Mouse (Mus musculus): Measurements from ENCODE around the gene Zfp638. TPM values are rescaled to one million over a fixed set of nuclear protein-coding genes. Genes with fewer than 3 reads are reported as not detected.
A peak's percentile ranks its signal among the peaks of the same experiment; 100 is the strongest.

The Zfp638 gene
- polyA plus RNA-seq, 1 experiment from 2014 or later = 49.0 TPM

DNA sequence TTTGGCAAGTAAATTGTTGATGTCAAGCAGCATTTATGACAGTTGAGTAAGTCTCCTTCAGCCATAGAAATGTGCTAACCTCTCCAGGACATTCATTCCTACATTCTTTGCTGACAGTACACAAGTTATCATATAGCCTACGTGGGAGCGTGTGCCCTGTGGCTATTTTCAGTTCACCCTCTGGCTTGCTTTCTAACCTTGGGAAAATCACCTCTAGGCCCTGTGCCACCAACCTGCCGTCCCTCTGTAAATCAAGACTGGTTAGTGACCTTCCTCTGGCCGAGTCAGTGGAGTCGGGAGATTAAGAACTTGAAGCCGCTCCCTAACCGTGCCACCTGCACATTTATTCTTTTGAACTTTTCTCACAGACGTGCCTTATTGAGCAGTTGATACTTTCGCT, 6.9 kb upstream of the Zfp638 start:
- Histone ChIP-seq H3K36me3 (ENCODE audit: insufficient read depth, low read length) (no peaks in the 10 kb centered on the region), H3K4me1 (replicated peaks; ENCODE audit: insufficient read depth, low read length) (no peaks in the 10 kb centered on the region), H3K4me2 (ENCODE audit: low read length) (no peak overlapping the region), H3K4me3 (replicated peaks; ENCODE audit: low read depth, low read length) (no peak overlapping the region), H3K9me3 (replicated peaks; ENCODE audit: low read length) (no peaks in the 10 kb centered on the region), H3K27me3 (ENCODE audit: insufficient read depth, low read length) (no peaks in the 10 kb centered on the region), H3K27ac (no peak overlapping the region), H3K9ac (ENCODE audit: low read depth, low read length) (no peak overlapping the region)
- ATAC-seq (replicated peaks; ENCODE audit: low FRiP score, low read depth) = no peak
- TF ChIP-seq CTCF (IDR thresholded peaks at IDR 0.05; ENCODE audit: low read depth) = no peak
- DNase-seq (ENCODE audit: low spot score) = no peak
- WGBS = 57% methylated on average over 9 of the region's 9 CpGs

DNA sequence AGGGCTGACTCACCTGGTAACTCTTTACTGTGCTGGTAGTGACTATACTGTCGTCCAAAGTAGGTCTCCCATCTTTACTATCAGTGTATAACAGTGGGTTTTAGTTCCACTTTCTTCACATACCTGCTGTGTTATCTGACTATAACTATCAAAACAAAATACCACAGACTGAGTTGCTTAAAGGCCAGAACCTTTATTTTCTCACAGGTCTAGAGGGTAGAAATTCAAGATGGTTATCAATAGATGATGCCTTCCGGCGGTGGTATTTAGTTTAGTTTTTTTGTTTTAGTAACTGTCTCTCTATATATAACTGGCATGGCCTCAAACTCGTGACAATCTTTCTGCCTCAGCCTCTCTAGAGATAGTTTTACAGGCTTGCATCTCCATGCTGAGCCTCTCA, 3.4 kb upstream of the Zfp638 start:
- 65% methylated on average over 4 of the region's 4 CpGs for WGBS
- Histone ChIP-seq H3K27ac (no peak overlapping the region), H3K4me3 (replicated peaks; ENCODE audit: low read depth, low read length) (no peak overlapping the region), H3K4me2 (ENCODE audit: low read length) (no peak overlapping the region), H3K36me3 (ENCODE audit: insufficient read depth, low read length) (no peaks in the 10 kb centered on the region), H3K27me3 (ENCODE audit: insufficient read depth, low read length) (no peaks in the 10 kb centered on the region), H3K9ac (ENCODE audit: low read depth, low read length) (no peak overlapping the region), H3K9me3 (replicated peaks; ENCODE audit: low read length) (no peaks in the 10 kb centered on the region), H3K4me1 (replicated peaks; ENCODE audit: insufficient read depth, low read length) (0 out of 2 replicates have a peak, but pooled peaks cover 4% of the 10 kb centered on the region)
- DNase-seq (ENCODE audit: low spot score) (no peak), ATAC-seq (replicated peaks; ENCODE audit: low FRiP score, low read depth) (no peak)
- no peak for TF ChIP-seq CTCF (IDR thresholded peaks at IDR 0.05; ENCODE audit: low read depth)

GRCm38 (mm10) chr6:83866423-83866822, 486 bp upstream of the Zfp638 start:
- peak overlapping the region; percentile 99 for H3K4me2 ChIP-seq (ENCODE audit: low read length)

DNA sequence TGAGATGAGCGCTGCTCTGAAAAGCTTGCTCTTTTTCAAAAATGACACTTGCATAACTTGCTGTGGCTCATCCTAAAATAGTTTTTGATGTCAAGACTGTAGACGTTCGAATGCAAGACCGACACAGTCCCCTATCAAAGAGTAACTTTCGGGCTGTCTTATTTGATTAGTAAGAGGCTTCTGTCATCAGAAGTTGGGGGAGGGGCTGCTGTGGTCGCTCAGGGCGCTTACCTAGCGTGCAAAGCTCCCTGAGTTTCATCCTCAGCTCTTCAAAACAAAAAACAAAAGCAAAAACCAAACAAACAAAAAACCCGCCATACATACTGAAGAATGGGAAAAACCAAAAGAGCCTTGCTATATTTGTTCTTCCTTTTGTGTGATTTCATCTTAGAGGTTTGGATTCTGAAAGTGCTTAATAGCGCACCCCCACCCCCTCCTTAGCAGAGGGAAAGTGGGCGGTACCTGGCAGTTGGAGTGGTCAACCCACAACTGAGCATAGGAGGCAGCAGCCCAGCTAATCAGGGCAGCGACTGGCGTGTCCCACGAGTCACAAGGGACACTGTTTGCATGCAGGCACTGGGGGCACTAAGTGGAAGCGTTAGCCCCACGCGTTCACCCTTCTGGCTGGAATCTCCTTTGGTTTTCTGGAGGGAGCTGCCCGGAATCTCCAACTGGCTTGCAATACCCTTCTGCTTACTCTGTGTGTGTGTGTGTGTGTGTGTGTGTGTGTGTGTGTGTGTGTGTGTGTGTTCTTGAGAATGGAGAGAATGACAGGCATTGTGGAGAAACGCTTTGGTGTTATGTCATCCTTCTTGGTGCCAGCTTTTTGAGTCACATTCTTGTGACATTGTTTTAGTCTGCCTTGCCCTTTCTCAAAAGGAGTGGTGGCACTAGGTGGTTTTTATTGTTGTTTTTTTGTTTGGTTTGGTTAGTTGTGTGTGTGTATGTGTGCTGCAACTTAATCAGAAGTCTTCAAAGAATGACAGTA, 983 bp downstream of the Zfp638 start:
- Histone ChIP-seq H3K4me2 (ENCODE audit: low read length) (peak overlapping the region; percentile 99), H3K27me3 (ENCODE audit: insufficient read depth, low read length) (no peaks in the 10 kb centered on the region), H3K4me1 (replicated peaks; ENCODE audit: insufficient read depth, low read length) (0 out of 2 replicates have a peak, but pooled peaks cover 4% of the 10 kb centered on the region), H3K27ac (no peak overlapping the region), H3K9me3 (replicated peaks; ENCODE audit: low read length) (no peaks in the 10 kb centered on the region), H3K9ac (ENCODE audit: low read depth, low read length) (peak overlapping the region; percentile 49; the same call in 1 of the 2 replicates), H3K4me3 (replicated peaks; ENCODE audit: low read depth, low read length) (peak overlapping the region; percentile 66), H3K36me3 (ENCODE audit: insufficient read depth, low read length) (no peaks in the 10 kb centered on the region)
- ATAC-seq (replicated peaks; ENCODE audit: low FRiP score, low read depth) (peak; percentile 61; the same call in 1 of the 2 replicates), DNase-seq (ENCODE audit: low spot score) (peak; percentile 60)
- WGBS = 2% methylated on average over 19 of the region's 19 CpGs
- TF ChIP-seq CTCF (IDR thresholded peaks at IDR 0.05; ENCODE audit: low read depth) = no peak

More at GRCm38 (mm10) chr6:83866423-83866822, 486 bp upstream of the Zfp638 start:
- no peak overlapping the region for H3K27ac ChIP-seq
- no peaks in the 10 kb centered on the region for H3K27me3 ChIP-seq (ENCODE audit: insufficient read depth, low read length)
- H3K9me3 ChIP-seq (replicated peaks; ENCODE audit: low read length) = no peaks in the 10 kb centered on the region
- H3K9ac ChIP-seq (ENCODE audit: low read depth, low read length) = no peak overlapping the region
- ATAC-seq (replicated peaks; ENCODE audit: low FRiP score, low read depth) = no peak
- H3K4me3 ChIP-seq (replicated peaks; ENCODE audit: low read depth, low read length) = peak overlapping the region; percentile 66; the same call in 1 of the 2 replicates
- TF ChIP-seq CTCF (IDR thresholded peaks at IDR 0.05; ENCODE audit: low read depth) = no peak
- DNase-seq (ENCODE audit: low spot score) = peak; percentile 13
- 0 out of 2 replicates have a peak, but pooled peaks cover 4% of the 10 kb centered on the region for H3K4me1 ChIP-seq (replicated peaks; ENCODE audit: insufficient read depth, low read length)
- WGBS = 27% methylated on average over 4 of the region's 4 CpGs
- no peaks in the 10 kb centered on the region for H3K36me3 ChIP-seq (ENCODE audit: insufficient read depth, low read length)

DNA sequence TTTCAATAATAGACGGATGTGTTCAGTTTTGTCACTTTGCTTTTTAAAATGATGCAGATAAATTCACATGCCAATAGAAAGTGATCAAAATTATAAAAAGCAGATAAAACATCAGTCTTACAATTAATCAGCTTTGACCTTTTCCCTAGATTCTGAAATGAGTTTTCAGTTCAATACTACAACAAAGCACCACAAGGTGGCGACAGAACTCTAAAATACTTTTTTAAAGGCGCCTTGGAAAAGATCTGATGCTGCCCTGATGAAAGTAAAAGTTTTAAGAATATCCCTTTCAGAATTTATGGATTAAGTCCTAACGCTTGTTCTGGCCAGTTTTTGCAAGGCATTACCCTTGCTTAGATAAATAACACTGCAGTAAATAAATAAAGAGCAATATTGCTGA, 12.9 kb downstream of the Zfp638 start:
- H3K4me2 ChIP-seq (ENCODE audit: low read length) = 0 out of 2 replicates have a peak overlapping the region, but pooled peaks have one; percentile 3
- H3K27ac ChIP-seq = no peak overlapping the region
- H3K9me3 ChIP-seq (replicated peaks; ENCODE audit: low read length) = no peaks in the 10 kb centered on the region
- no peak for ATAC-seq (replicated peaks; ENCODE audit: low FRiP score, low read depth)
- H3K4me1 ChIP-seq (replicated peaks; ENCODE audit: insufficient read depth, low read length) = no peaks in the 10 kb centered on the region
- H3K9ac ChIP-seq (ENCODE audit: low read depth, low read length) = no peak overlapping the region
- peak; percentile 82 for TF ChIP-seq CTCF (IDR thresholded peaks at IDR 0.05; ENCODE audit: low read depth)
- no peaks in the 10 kb centered on the region for H3K27me3 ChIP-seq (ENCODE audit: insufficient read depth, low read length)
- no peaks in the 10 kb centered on the region for H3K36me3 ChIP-seq (ENCODE audit: insufficient read depth, low read length)
- 2% methylated on average over 4 of the region's 4 CpGs for WGBS
- H3K4me3 ChIP-seq (replicated peaks; ENCODE audit: low read depth, low read length) = no peak overlapping the region
- peak; percentile 87 for DNase-seq (ENCODE audit: low spot score)

- no peak for DNase-seq (ENCODE audit: low spot score)
- TF ChIP-seq CTCF (IDR thresholded peaks at IDR 0.05; ENCODE audit: low read depth) = no peak
- no peaks in the 10 kb centered on the region for H3K36me3 ChIP-seq (ENCODE audit: insufficient read depth, low read length)
- no peaks in the 10 kb centered on the region for H3K9me3 ChIP-seq (replicated peaks; ENCODE audit: low read length)
- H3K27me3 ChIP-seq (ENCODE audit: insufficient read depth, low read length) = no peaks in the 10 kb centered on the region
- no peak overlapping the region for H3K9ac ChIP-seq (ENCODE audit: low read depth, low read length)
- H3K4me2 ChIP-seq (ENCODE audit: low read length) = no peak overlapping the region
- no peak for ATAC-seq (replicated peaks; ENCODE audit: low FRiP score, low read depth)
- WGBS = 79% methylated on average over 3 of the region's 3 CpGs
- H3K4me3 ChIP-seq (replicated peaks; ENCODE audit: low read depth, low read length) = no peak overlapping the region
- H3K4me1 ChIP-seq (replicated peaks; ENCODE audit: insufficient read depth, low read length) = no peaks in the 10 kb centered on the region
- no peak overlapping the region for H3K27ac ChIP-seq
Measured at GRCm38 (mm10) chr6:83886789-83887188, 19.9 kb downstream of the Zfp638 start.
